Mouse (Mus musculus) liver, postnatal 0 days (tissue): Measurements from ENCODE around the gene Ptpa. TPM values are rescaled to one million over a fixed set of nuclear protein-coding genes. Genes with fewer than 3 reads are reported as not detected.

Source experiments
- ATAC-seq: fragments of 200-750 bp; cut with Nextera tagmentation; 2 replicates; pipeline ENCODE4 v1.8.0; 2017; ENCODE audit warnings: mild to moderate bottlenecking, moderate library complexity
- DNase-seq: peaks from one replicate; pipeline ENCODE4 v3.0.0-alpha.2; 2016
- H3K27ac ChIP-seq: fragments of 300-500 bp; sonication (generic); 2 replicates; pipeline ENCODE4 v1.5.1; 2014; ENCODE audit warnings: antibody characterized with exemption, moderate library complexity, mild to moderate bottlenecking, low read depth
- H3K27me3 ChIP-seq: fragments of 300-500 bp; sonication (generic); 2 replicates; pipeline ENCODE4 v1.6.1; 2014; ENCODE audit warnings: low read length, control low read depth, mixed read lengths; ENCODE audit not compliant: insufficient read depth
- H3K36me3 ChIP-seq: fragments of 300-500 bp; sonication (generic); replicated peaks from 2 replicates; pipeline ENCODE4 v1.6.1; 2014; ENCODE audit warnings: mild to moderate bottlenecking, control low read depth, low read length, moderate library complexity, mixed read lengths; ENCODE audit not compliant: insufficient read depth
- H3K4me1 ChIP-seq: fragments of 300-500 bp; sonication (generic); 2 replicates; pipeline ENCODE4 v1.6.1; 2014; ENCODE audit warnings: antibody characterized with exemption, mild to moderate bottlenecking, control low read depth; ENCODE audit not compliant: insufficient read depth
- H3K4me2 ChIP-seq: fragments of 300-500 bp; sonication (generic); 2 replicates; pipeline ENCODE4 v1.6.1; 2014; ENCODE audit warnings: low read depth, mild to moderate bottlenecking, low read length, moderate library complexity, mixed read lengths
- H3K4me3 ChIP-seq: fragments of 300-500 bp; sonication (generic); 2 replicates; pipeline ENCODE4 v1.5.1; 2014; ENCODE audit warnings: low read depth, low read length
- H3K9ac ChIP-seq: fragments of 300-500 bp; sonication (generic); replicated peaks from 2 replicates; pipeline ENCODE4 v1.6.1; 2014; ENCODE audit warnings: mild to moderate bottlenecking, moderate library complexity
- H3K9me3 ChIP-seq: fragments of 300-500 bp; sonication (generic); 2 replicates; pipeline ENCODE4 v1.6.1; 2016; ENCODE audit warnings: mild to moderate bottlenecking, control low read depth, low read length, mixed read lengths
- CTCF ChIP-seq: sonication (generic); IDR thresholded peaks from 2 replicates; pipeline ENCODE4 v1.5.1; 2016; ENCODE audit warnings: antibody characterized with exemption, low read depth
- EP300 ChIP-seq: IDR thresholded peaks from 2 replicates; pipeline ENCODE4 v1.6.1; 2016; ENCODE audit warnings: antibody characterized with exemption, low read depth, mild to moderate bottlenecking
- WGBS: fragments of 180-500 bp; shearing (Covaris S2); extraction: QIAGEN DNeasy Blood & Tissue Kit; methylation state at CpG from one replicate; pipeline ENCODE4 v1.1.7; 2014; ENCODE audit not compliant: insufficient replicate concordance; 5-methylcytosine and 5-hydroxymethylcytosine counted together
- microRNA-seq: library from miRNA; unstranded; fragments of <30 nt; microRNA quantifications from one replicate; pipeline ENCODE4, GENCODE M21; 2016
- polyA plus RNA-seq: library from polyadenylated mRNA; unstranded; fragments of >200 nt; fragmentation: Nextera tagmentation; extraction: Ambion mirVana; gene quantifications from 2 replicates; pipeline ENCODE4 v1.2.1, GENCODE M21; 2015

Gene Ptpa
- polyA plus RNA-seq, 1 experiment from 2014 or later = 76.8 TPM

DNA sequence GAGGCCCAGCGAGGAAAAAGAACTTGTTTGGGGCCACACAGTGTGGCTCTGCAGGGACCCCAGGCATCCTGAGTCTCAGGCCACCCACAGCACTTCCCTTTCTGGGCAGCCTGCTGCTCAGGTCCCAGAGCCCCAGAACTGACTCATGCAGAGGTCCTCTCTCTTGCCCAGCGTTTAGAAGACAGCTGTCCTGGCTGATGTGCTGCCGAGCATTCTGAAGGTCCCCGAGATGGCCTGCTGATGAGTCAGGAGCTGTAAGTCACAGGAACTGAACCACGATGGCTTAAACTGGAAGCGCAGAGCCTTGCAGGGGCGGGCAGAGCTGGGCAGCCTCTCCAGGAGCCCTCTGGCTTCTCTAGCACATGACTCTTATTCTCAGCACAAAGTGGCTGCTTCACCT lies 71.8 kb downstream of the Ptpa start:
- ATAC-seq (no peak), DNase-seq (no peak)
- Histone ChIP-seq H3K27ac (no peak overlapping the region), H3K36me3 (no peaks in the 10 kb centered on the region), H3K9ac (no peak overlapping the region), H3K27me3 (no peaks in the 10 kb centered on the region), H3K4me3 (no peak overlapping the region), H3K9me3 (no peaks in the 10 kb centered on the region), H3K4me1 (no peaks in the 10 kb centered on the region), H3K4me2 (no peak overlapping the region)
- no peak for TF ChIP-seq CTCF
- TF ChIP-seq EP300 = no peak
- WGBS = 19% methylated on average over 7 of the region's 7 CpGs

DNA sequence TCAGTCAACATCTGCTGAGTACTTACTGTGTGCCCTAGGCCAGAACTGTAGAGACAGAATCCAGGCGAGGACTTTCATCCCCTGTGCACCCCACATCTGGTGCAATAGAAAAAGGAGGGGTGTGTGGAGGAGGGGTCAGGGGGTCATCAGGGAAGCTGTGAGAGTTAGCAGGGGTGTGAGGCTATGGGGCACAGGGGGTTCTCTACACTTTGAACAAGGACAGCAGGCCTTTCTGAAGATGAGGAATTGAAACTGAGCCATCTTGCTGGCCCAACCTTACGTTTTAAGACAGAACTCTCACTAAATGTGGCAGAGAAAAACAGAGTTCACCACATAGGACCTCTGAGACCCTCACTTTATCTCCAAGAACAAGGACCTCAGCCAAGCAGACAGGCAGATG lies 74.5 kb downstream of the Ptpa start:
- no peak for ATAC-seq

DNA sequence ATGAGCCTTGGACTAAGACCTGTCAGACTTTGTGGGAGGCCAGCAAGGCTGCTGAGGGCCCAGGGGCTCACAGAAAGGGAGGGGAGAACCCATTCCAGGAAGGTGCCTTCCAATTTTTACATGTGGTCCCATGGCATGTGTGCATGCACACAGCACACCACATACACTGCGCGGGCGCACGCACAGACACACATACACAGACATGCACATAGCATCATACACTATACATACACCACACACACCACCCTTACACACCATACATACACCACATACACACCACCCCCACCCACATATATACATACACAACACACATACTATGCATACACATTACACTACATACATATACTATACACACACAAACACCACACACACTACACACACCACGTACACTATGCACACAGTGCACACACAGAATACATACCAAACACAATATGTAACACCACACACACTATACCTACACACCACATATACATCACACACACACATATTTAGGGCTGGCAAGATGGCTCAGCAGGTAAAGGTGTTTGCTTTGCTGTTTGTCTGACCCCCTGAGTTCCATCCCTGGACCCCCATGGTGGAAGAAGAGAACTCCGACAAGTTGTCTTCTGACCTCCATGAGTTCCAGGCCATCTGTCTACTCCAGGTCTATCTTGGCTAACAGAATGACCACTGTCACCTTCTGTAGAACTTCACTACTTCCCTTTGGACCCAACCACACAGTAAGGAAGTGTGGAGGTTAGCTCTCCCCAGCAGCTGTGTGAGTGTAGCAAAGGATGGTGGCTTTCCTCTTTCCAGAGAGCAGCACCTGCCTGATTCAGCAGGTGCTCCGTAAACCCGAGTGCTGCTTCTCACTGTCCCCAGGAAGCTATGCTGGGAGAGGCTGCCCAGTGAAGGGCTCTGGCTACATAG lies 79.4 kb downstream of the Ptpa start:
- Histone ChIP-seq H3K9ac (no peak overlapping the region), H3K36me3 (no peaks in the 10 kb centered on the region), H3K9me3 (no peaks in the 10 kb centered on the region), H3K4me3 (no peak overlapping the region), H3K27me3 (no peaks in the 10 kb centered on the region), H3K4me1 (peaks cover 6% of the 10 kb centered on the region; the same call in 1 of the 2 replicates), H3K27ac (no peak overlapping the region), H3K4me2 (peak overlapping the region; percentile 58; the same call in 1 of the 2 replicates)
- DNase-seq (no peak), ATAC-seq (no peak)
- 78% methylated on average over 8 of the region's 8 CpGs for whole genome bisulfite sequencing
- no peak for TF ChIP-seq EP300
- TF ChIP-seq CTCF = no peak

More for the DNA sequence above, 74.5 kb downstream of the Ptpa start:
- Histone ChIP-seq H3K4me3 (no peak overlapping the region), H3K27me3 (no peaks in the 10 kb centered on the region), H3K27ac (no peak overlapping the region), H3K36me3 (no peaks in the 10 kb centered on the region), H3K4me2 (no peak overlapping the region), H3K9me3 (no peaks in the 10 kb centered on the region), H3K9ac (no peak overlapping the region), H3K4me1 (no peaks in the 10 kb centered on the region)
- TF ChIP-seq CTCF (no peak), EP300 (no peak)
- no peak for DNase-seq
- 38% methylated on average over 2 of the region's 2 CpGs for WGBS

DNA sequence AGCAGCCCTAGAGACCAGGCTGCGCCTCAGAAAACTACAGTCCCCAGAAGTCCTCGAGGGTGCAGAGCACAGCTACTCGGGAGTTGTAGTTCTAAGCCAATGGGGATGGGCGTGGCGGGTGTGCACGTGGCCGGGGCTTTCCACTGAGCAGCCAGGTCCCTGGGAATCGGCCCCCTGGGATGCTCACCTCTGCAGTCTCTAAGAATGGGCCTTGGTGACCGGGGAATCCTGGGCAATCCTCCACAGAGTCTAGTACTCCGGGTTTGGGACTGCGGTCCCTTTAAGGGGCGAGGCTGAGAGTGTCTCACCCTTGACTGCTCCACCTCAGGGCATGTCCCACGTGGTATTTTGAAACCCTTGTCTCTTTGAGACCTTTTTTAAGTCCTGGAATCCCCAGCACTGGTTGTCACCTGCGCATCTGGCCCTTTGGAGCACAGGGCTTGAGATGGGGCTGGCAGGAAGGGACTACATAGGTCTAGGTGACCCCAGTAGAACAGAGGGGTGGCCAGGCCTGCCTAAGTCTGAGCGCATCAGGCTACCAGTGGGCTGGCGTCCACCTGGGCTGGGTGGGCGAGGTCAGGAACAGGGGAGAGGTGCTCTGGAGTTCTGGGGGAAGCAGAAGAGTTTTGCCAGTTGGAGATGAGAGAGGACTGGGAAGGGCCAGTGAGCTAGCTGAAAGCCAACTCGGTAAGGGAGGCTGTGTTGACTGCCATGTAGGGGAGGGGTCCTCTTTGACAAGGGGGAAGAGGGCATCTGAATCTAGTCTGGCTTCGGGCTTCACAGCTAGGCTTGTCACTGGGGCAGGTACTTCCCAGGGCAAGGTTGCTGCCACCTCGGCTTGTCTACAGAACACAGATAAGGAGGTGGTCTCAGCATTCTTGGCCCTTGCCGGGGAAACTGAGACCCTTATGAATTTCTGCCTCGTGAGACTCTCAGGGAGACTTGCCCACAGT lies 80.3 kb downstream of the Ptpa start:
- H3K9ac ChIP-seq = 0 out of 2 replicates have a peak overlapping the region, but pooled peaks have one; percentile 21
- 23% methylated on average over 22 of the region's 22 CpGs for WGBS
- TF ChIP-seq CTCF = no peak
- no peak for TF ChIP-seq EP300

More for the DNA sequence above, 80.3 kb downstream of the Ptpa start:
- ATAC-seq (peak; percentile 94), DNase-seq (peak; percentile 67)
- Histone ChIP-seq H3K4me1 (peaks cover 6% of the 10 kb centered on the region; the same call in 1 of the 2 replicates), H3K4me2 (peak overlapping the region; percentile 58), H3K4me3 (0 out of 2 replicates have a peak overlapping the region, but pooled peaks have one; percentile 19), H3K27ac (no peak overlapping the region), H3K9me3 (no peaks in the 10 kb centered on the region), H3K36me3 (no peaks in the 10 kb centered on the region), H3K27me3 (no peaks in the 10 kb centered on the region)

Small RNAs within 50 kb of the gene (microRNA-seq; reads per million reads assigned to microRNA genes)
- not detected for gene Gm47292

Other genes with a start within 250 kb of the Ptpa start
- gene Endog, start 244.5 kb upstream of the Ptpa start, polyA plus RNA-seq = 51.2 and 56.3 TPM in 2 replicates
- 12.8 and 13.7 TPM in 2 replicates for gene Spout1, start 237.6 kb upstream of the Ptpa start, polyA plus RNA-seq
- 32.2 and 32.3 TPM in 2 replicates for gene Kyat1, start 210.2 kb upstream of the Ptpa start, polyA plus RNA-seq
- gene Lrrc8a, start 178.3 kb upstream of the Ptpa start, polyA plus RNA-seq = 18.6 and 20.3 TPM in 2 replicates
- 0.14 and 0.18 TPM in 2 replicates for gene Gm28035, start 175.5 kb upstream of the Ptpa start, polyA plus RNA-seq
- gene Phyhd1, start 149.8 kb upstream of the Ptpa start, polyA plus RNA-seq = 19.3 and 23.2 TPM in 2 replicates
- not detected in 2 replicates for gene Gm28038, start 135.0 kb upstream of the Ptpa start, polyA plus RNA-seq
- 14.0 and 14.1 TPM in 2 replicates for gene Dolk, start 129.7 kb upstream of the Ptpa start, polyA plus RNA-seq
- 6.2 and 7.5 TPM in 2 replicates for gene Nup188, start 129.6 kb upstream of the Ptpa start, polyA plus RNA-seq
- gene Sh3glb2, start 56.7 kb upstream of the Ptpa start, polyA plus RNA-seq = 13.9 and 14.4 TPM in 2 replicates
- 7.6 and 8.2 TPM in 2 replicates for gene Miga2, start 51.8 kb upstream of the Ptpa start, polyA plus RNA-seq
- 12.0 and 12.2 TPM in 2 replicates for gene Dolpp1, start 23.8 kb upstream of the Ptpa start, polyA plus RNA-seq
- gene Crat, start 226 bp upstream of the Ptpa start, polyA plus RNA-seq = 57.5 and 64.3 TPM in 2 replicates
- gene Ier5l, start 58.2 kb downstream of the Ptpa start, polyA plus RNA-seq = 0.31 and 0.69 TPM in 2 replicates
- 0.22 TPM in 2 replicates for gene Cstad, start 179.0 kb downstream of the Ptpa start, polyA plus RNA-seq